Mouse (Mus musculus): ENCODE data around the gene Olfr1118. TPM values are rescaled to one million over a fixed set of nuclear protein-coding genes. Genes with fewer than 3 reads are reported as not detected.
"Not testable (repeated sequence)": the region's sequence is repeated elsewhere in the genome, so short reads cannot be mapped to it uniquely, and the experiment has no call there.

The Olfr1118 gene
- not detected for total RNA-seq (2021)
- long read RNA-seq = 0 reads

- DNase-seq (ENCODE audit: low spot score in 2 of 2) = no peak
Measured at GRCm38 (mm10) chr2:87307281-87307680, at the start of gene Olfr1118. Gene Olfr1118 (plus strand): TSS chr2:87307581.

- no peak for DNase-seq (ENCODE audit: low spot score in 2 of 2)
Measured at GRCm38 (mm10) chr2:87267234-87267633, 40.1 kb upstream of the Olfr1118 start, which contains the start of gene Olfr1116. Gene Olfr1116 (plus strand): TSS chr2:87267534.

GRCm38 (mm10) chr2:87293977-87294376, 13.4 kb upstream of the Olfr1118 start:
- not testable (repeated sequence) for DNase-seq (ENCODE audit: low spot score in 2 of 2)

GRCm38 (mm10) chr2:87354515-87354914, 47.1 kb downstream of the Olfr1118 start, which contains the start of gene Olfr1120:
Gene Olfr1120 (plus strand): TSS chr2:87354815.
- DNase-seq (ENCODE audit: low spot score in 2 of 2) = no peak

GRCm38 (mm10) chr2:87360121-87360520, 52.7 kb downstream of the Olfr1118 start:
- DNase-seq (ENCODE audit: low spot score in 2 of 2) = not testable (repeated sequence)

Other genes with a start within 250 kb of the Olfr1118 start
- not detected for gene Olfr1107, start 231.8 kb upstream of the Olfr1118 start, total RNA-seq (2021)
- gene Olfr1109, start 211.6 kb upstream of the Olfr1118 start, total RNA-seq (2021) = not detected
- not detected for gene Olfr259, start 193.0 kb upstream of the Olfr1118 start, total RNA-seq (2021)
- not detected for gene Olfr1110, start 167.3 kb upstream of the Olfr1118 start, total RNA-seq (2021)
- not detected for gene Olfr1111, start 155.0 kb upstream of the Olfr1118 start, total RNA-seq (2021)
- not detected for gene Olfr1112, start 119.8 kb upstream of the Olfr1118 start, total RNA-seq (2021)
- gene Olfr1113, start 98.6 kb upstream of the Olfr1118 start, total RNA-seq (2021) = not detected
- not detected for gene Olfr1115, start 59.6 kb upstream of the Olfr1118 start, total RNA-seq (2021)
- gene Olfr1116, start 40.0 kb upstream of the Olfr1118 start, total RNA-seq (2021) = not detected
- gene Olfr1120, start 47.2 kb downstream of the Olfr1118 start, total RNA-seq (2021) = not detected
- gene Olfr1121, start 62.3 kb downstream of the Olfr1118 start, total RNA-seq (2021) = not detected
- not detected for gene Olfr1122, start 78.3 kb downstream of the Olfr1118 start, total RNA-seq (2021)
- gene Olfr1123, start 109.1 kb downstream of the Olfr1118 start, total RNA-seq (2021) = not detected
- gene Olfr1124, start 122.7 kb downstream of the Olfr1118 start, total RNA-seq (2021) = not detected
- gene Olfr1126, start 146.4 kb downstream of the Olfr1118 start, total RNA-seq (2021) = not detected
- not detected for gene Pramel7, start 189.5 kb downstream of the Olfr1118 start, total RNA-seq (2021)
- not detected for gene Pramel6, start 199.0 kb downstream of the Olfr1118 start, total RNA-seq (2021)
- not detected for gene Olfr153, start 224.2 kb downstream of the Olfr1118 start, total RNA-seq (2021)
- gene Olfr1128, start 238.0 kb downstream of the Olfr1118 start, total RNA-seq (2021) = not detected